Mouse (Mus musculus) small intestine, adult 2 months (tissue): ENCODE results near the gene Defb45. TPM values are rescaled to one million over a fixed set of nuclear protein-coding genes. Genes with fewer than 3 reads are reported as not detected.
A peak's percentile ranks its signal among the peaks of the same experiment; 100 is the strongest.

Experiments
- H3K27ac ChIP-seq: fragments of 200-500 bp; 2 replicates; pipeline ENCODE4 v1.5.1; 2012; ENCODE audit warnings: low read depth, low read length, control low read depth, inconsistent platforms; ENCODE audit not compliant: insufficient read depth
- H3K27me3 ChIP-seq: fragments of 200-500 bp; 2 replicates; pipeline ENCODE4 v1.6.1; 2012; ENCODE audit warnings: mild to moderate bottlenecking, moderate library complexity, low read length, inconsistent platforms; ENCODE audit not compliant: control insufficient read depth, insufficient read depth
- H3K36me3 ChIP-seq: fragments of 200-500 bp; 2 replicates; pipeline ENCODE4 v1.6.1; 2012; ENCODE audit warnings: mild to moderate bottlenecking, low read length, control low read depth, inconsistent platforms; ENCODE audit not compliant: control insufficient read depth, insufficient read depth
- H3K4me1 ChIP-seq: fragments of 200-500 bp; 2 replicates; pipeline ENCODE4 v1.6.1; 2012; ENCODE audit warnings: low read length, inconsistent platforms, mixed read lengths; ENCODE audit not compliant: control insufficient read depth, insufficient read depth, insufficient read length
- H3K4me3 ChIP-seq: fragments of 200-500 bp; 2 replicates; pipeline ENCODE4 v1.5.1; 2012; ENCODE audit warnings: low read depth, mild to moderate bottlenecking, control low read depth, inconsistent platforms, low read length, moderate library complexity
- CTCF ChIP-seq: fragments of 200-500 bp; IDR thresholded peaks from 2 replicates; pipeline ENCODE4 v1.5.1; 2012; ENCODE audit warnings: low read depth, mild to moderate bottlenecking, control low read depth, inconsistent platforms, low read length, moderate library complexity, mixed read lengths; ENCODE audit not compliant: insufficient replicate concordance, insufficient read length; ENCODE audit errors: extremely low read depth
- POLR2A ChIP-seq: fragments of 200-500 bp; IDR thresholded peaks from 2 replicates; pipeline ENCODE4 v1.6.1; 2012; ENCODE audit warnings: low read depth, mild to moderate bottlenecking, control low read depth, inconsistent platforms, low read length, moderate library complexity
- WGBS: fragments of 180-500 bp; shearing (Covaris S2); methylation state at CpG from one replicate; pipeline ENCODE4 v1.1.7; 2018; 5-methylcytosine and 5-hydroxymethylcytosine counted together
- polyA plus RNA-seq: library from polyadenylated mRNA; depleted of rRNA; stranded (reverse); fragments of >200 nt; gene quantifications from 2 replicates; pipeline ENCODE4 v1.2.3, GENCODE M21; 2012

The Defb45 gene
- polyA plus RNA-seq, 1 experiment: not detected

DNA sequence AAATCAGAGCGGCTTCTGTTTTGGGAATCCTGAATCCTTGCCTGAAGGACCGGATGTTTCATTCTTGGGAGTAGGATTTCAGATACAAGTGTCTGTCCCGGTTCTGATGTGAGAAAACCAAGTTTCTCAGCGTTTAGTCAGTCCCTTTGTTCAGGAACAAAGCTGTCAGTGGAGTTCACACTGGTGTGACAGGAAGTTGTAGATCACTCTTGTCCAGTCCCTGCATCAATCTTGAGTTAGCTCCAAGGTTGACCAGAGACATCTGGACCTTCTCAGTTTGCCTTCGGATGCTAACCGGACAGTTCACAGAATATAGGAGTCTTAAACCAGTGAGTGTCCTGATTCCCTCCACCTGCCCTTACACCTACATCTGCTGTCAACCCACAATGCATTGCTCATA, 8.5 kb upstream of the Defb45 start:
- no peaks in the 10 kb centered on the region for H3K27me3 ChIP-seq
- H3K4me1 ChIP-seq: no peaks in the 10 kb centered on the region
- no peak for TF ChIP-seq POLR2A
- TF ChIP-seq CTCF: no peak
- no peak overlapping the region for H3K4me3 ChIP-seq
- WGBS: 58% methylated on average over 6 of the region's 6 CpGs
- no peak overlapping the region for H3K27ac ChIP-seq
- no peaks in the 10 kb centered on the region for H3K36me3 ChIP-seq

DNA sequence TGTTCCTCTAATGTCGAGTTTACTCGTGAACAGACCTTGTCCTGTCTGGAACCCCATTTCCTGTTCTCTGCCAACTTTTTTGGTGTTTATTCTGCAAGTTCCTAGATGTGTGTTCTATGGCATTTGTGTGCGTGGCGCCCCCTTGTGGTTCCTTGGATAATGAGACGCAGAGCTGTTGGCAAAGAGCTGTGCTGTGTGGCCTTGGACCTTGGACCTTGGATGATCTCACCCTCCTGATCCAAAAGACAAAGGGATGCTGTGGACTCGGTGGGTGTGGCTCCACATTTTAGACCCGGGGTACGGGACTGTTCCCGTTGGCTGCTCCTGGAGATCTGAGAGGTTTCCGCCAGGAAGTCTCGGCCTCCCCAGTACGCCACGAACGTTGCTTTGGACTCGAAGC, 4.9 kb upstream of the Defb45 start, which contains the start of gene Defb36:
Gene Defb36 (plus strand): TSS at position 271 of the 400 bp plus-strand sequence.
- H3K4me3 ChIP-seq: no peak within 1 kb of the TSS
- H3K4me1 ChIP-seq: no peaks in the 10 kb centered on the region
- no peaks in the 10 kb centered on the region for H3K36me3 ChIP-seq
- 64% methylated on average over 15 of the region's 15 CpGs for WGBS
- TF ChIP-seq POLR2A: no peak
- TF ChIP-seq CTCF: peak; percentile 40; the same call in 1 of the 2 replicates
- no peaks in the 10 kb centered on the region for H3K27me3 ChIP-seq
- no peak within 1 kb of the TSS for H3K27ac ChIP-seq

DNA sequence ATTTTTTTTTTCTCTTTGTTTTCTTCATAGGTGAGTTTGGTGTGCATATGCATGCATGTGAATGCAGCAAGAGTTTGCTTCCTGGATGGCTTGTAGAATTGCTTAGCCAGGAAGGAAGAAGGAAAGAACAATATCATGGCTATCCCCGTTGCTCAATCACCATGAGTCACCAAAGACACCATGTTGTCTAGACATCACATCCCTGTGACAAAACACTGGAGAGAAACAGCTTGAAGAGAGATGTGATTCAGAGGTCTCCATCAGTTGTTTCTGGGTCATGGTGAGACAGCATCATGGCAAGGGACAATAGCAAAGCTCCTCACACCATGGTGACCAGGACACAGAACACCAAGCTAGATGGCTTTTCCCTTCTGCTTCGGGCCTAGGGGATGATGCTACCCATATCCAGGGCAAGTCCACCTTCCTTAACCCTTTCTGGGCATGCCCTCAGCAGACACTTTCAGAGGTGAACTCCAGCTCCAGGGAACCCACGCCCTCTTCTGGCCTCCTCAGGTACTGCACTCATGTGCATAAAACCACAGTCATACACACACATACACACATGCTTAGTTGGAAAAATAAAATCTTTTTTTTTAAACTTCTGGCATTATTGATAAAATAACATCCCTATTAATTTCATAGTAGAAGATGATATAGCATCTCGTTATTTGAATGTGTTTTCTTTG, 2.2 kb upstream of the Defb45 start:
- 68% methylated on average over 4 of the region's 4 CpGs for WGBS
- H3K4me1 ChIP-seq: no peaks in the 10 kb centered on the region
- no peaks in the 10 kb centered on the region for H3K27me3 ChIP-seq
- H3K36me3 ChIP-seq: no peaks in the 10 kb centered on the region
- TF ChIP-seq POLR2A (no peak), CTCF (peak; percentile 17; the same call in 1 of the 2 replicates)
- H3K4me3 ChIP-seq: no peak overlapping the region
- no peak overlapping the region for H3K27ac ChIP-seq

DNA sequence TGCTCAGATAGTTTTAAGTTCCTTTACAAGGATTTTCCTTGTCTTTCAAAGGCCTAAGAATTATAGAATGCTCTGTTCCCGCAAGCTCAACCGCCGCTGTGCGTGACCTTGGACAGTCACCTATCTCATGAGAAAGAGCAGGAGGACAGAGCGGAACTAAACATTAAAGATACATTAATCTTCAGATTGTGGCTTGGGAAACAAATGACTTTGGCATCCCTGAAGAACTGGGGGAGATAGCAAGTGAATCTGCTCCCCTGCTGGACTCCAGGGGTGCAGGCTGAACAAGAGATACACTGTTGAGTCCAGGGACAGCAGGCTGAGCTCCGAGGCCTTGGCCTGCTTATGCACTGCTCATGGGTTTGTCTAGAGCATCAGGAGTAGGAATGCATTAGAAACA, 877 bp upstream of the Defb45 start:
- Histone ChIP-seq H3K4me1 (no peaks in the 10 kb centered on the region), H3K27me3 (no peaks in the 10 kb centered on the region), H3K4me3 (no peak overlapping the region), H3K27ac (no peak overlapping the region), H3K36me3 (no peaks in the 10 kb centered on the region)
- TF ChIP-seq CTCF: no peak
- TF ChIP-seq POLR2A: no peak
- 86% methylated on average over 6 of the region's 6 CpGs for WGBS

DNA sequence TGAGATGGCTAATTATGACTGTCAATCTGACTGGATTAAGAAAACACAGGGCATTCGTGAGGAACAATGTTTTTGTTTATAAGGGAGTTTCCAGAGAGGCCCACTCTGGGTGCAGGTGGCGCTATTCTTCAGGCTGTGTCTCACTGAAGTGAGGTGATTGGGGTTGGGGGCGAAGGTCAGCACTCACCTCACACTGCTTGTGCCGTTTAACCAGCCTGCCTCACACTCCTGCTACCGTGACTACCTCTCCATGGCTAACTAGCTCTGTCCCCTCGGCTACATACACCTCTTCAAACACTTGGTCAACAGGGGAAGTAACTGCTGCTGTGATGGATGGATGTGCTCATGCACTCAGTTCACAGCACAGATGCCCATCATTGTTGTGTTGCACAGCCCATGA, 10.2 kb downstream of the Defb45 start:
- Histone ChIP-seq H3K4me1 (peaks cover 2% of the 10 kb centered on the region; the same call in 1 of the 2 replicates), H3K27me3 (no peaks in the 10 kb centered on the region), H3K36me3 (no peaks in the 10 kb centered on the region), H3K4me3 (no peak overlapping the region), H3K27ac (no peak overlapping the region)
- TF ChIP-seq CTCF (no peak), POLR2A (no peak)
- 19% methylated on average over 6 of the region's 6 CpGs for WGBS

DNA sequence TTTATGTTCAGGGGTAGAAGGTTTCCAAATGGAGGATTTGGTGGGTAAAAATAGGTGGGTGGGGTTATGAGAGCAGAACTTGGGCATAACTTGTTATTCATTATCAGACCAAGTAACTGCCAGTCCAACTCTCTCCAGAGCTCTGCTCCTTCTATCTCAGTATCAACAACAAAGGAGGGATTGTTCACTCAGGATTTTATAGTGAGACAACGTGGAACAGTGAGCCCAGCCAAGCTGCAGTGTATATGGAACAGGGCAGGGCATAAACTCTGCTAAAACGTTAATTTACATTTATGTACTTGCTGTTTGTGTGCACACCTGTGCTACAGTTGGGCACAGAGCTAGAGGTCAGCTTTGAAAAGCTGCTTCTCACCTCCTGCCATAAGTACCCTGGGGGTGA, 10.7 kb downstream of the Defb45 start:
- Histone ChIP-seq H3K27me3 (no peaks in the 10 kb centered on the region), H3K36me3 (no peaks in the 10 kb centered on the region), H3K4me1 (peaks cover 2% of the 10 kb centered on the region; the same call in 1 of the 2 replicates), H3K4me3 (no peak overlapping the region), H3K27ac (no peak overlapping the region)
- 19% methylated on average over 2 of the region's 2 CpGs for WGBS
- no peak for TF ChIP-seq POLR2A
- no peak for TF ChIP-seq CTCF

DNA sequence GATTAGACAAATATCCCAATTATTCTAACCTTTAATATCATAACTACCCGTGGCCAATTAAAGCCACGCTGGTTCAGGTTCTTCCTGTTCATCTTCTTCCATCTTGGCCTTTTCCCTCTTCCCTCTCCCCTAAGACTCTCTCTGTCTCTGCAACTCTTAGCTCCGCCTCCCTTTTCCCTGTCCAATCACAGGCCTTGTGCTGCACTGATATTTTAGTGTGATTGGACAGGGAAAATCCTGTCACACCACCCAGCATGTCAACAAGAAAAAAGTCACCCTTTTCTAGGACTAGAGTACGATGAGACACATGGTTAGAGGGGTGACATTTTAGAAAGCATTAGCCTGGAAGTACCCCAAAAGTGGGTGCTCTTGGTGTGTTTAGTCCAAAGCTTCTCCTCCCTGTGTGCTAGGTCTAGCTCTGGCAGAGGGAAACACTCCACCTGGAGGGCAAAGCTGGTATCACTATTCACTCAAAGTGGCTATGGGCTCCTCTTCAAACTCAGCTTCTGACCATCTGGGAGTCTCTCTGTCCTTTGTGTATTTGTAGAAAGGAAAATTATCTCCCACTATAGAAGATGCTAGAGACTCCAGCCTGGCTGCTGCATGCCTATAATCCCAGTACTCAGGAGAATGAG, 12.2 kb downstream of the Defb45 start:
- no peaks in the 10 kb centered on the region for H3K27me3 ChIP-seq
- no peak overlapping the region for H3K27ac ChIP-seq
- no peaks in the 10 kb centered on the region for H3K36me3 ChIP-seq
- H3K4me3 ChIP-seq: no peak overlapping the region
- 82% methylated on average over 4 of the region's 4 CpGs for WGBS
- TF ChIP-seq CTCF (peak; percentile 24; the same call in 1 of the 2 replicates), POLR2A (no peak)
- H3K4me1 ChIP-seq: peaks cover 2% of the 10 kb centered on the region; the same call in 1 of the 2 replicates
